Mouse (Mus musculus) c-Kit-positive CD71-positive TER-119-negative erythroid progenitor cells, embryonic 14.5 days (primary cell): ENCODE results near the gene 2700081O15Rik.
"Not testable (repeated sequence)": the region's sequence is repeated elsewhere in the genome, so short reads cannot be mapped to it uniquely, and the experiment has no call there.

ENCODE experiments used
- DNase-seq: peaks from one replicate; pipeline ENCODE4 v3.0.0-alpha.2; 2013; ENCODE audit warnings: low read depth

Gene 2700081O15Rik

DNA sequence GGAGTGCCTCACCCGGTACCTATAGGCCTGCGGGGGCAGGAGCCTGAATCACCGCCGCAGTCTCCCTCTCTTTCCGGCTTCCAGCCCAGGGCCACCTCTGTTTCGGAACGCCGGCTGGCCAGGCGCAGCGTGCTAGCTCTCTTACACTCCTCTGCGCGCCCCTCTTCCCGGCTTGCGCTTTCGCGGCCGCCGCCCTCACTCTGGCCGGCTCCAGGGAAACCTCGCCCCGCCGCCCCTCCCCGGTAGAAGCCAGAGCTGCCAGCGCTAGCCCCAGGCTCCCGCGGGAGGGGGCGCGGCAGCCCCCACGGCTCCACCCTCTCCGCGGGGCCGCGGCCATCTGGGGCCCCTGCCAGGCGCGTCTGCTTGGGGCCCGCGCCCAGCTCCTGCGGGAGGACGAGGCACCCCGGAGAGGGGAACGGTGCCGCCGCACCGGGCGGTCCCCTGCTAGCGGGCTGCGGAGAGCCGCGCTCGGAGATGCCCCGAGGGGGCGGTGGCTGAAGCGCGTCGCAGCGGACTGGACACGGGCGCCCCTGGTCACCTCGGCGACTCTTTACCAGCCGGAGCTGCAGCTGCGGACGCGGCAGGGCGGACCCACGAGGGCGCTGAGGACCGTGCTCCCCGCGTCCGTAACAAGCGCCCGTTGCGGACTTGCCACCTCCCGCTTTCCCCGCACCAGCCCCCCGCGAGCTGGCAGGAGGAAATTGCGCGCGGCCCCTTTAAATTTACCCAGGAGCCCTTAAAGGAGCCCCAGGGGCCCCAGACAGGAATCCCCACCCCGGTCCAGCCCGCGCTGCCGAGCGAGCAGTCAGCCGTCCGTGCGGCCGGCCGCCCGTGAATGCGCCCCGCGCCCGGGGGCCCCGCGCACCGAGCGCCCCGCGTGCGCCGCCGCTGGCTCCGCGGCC lies at the start of gene 2700081O15Rik:
Gene 2700081O15Rik (plus strand): TSS at position 792 of the 902 bp plus-strand sequence.
- no peak for DNase-seq

DNA sequence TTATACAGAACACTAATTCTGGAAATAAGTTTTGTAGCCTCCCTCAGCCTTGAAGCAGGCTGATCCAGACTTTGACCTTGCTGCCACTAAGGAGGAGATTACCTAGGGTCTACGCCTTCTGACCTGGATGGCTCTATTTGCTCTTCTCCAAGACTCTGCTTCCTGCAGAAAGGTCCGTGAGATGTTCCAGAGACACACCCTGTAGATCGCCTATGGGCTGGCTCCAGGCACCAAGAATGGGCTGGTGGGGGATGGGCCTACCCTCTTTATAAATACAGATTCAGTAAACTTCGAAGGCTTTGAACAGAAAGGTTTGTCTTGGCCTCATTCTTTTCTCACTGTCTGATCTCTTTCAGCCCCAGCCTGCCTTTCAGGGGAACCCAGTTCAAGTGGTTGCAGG lies 48.0 kb upstream of the 2700081O15Rik start:
- not testable (repeated sequence) for DNase-seq

DNA sequence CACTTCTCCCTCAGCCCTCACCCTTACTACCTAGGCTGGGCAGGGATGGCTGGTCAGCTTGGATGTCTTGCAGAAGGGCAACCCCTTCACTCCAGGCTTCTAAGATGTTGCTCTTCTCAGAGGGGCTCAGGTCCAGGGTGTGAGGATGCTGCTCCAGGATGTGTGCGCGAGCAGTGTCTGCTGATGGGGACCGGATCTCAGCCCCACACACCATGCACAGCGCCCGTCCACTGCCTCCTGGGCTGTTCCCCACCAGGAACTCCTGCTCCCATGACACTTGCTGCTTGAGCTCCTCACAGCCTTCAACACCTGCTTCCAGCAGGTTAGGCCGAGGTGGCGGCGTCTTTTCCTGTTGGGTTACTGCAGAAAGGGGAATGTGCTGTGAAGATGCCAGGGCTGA lies 42.9 kb upstream of the 2700081O15Rik start:
- no peak for DNase-seq

DNA sequence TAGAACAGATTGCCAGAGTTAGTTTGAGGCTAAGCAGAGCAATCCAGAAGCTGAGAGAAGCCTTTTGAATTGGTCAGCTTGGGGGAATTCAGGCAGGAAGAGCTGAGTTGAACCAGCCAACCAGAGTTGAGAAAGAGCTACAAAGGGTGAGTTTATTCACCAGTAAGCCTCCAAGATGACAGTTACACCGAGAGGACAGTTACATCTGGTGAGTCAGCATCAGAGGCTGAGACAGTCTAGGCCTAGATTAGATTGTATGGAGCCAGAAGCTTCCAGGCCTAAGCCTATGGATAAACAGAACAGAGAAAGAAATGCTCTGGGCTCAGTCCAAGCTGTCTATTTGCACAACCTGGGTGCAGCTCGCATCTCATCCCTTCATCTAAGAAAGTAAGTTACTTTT lies 39.8 kb upstream of the 2700081O15Rik start:
- no peak for DNase-seq

DNA sequence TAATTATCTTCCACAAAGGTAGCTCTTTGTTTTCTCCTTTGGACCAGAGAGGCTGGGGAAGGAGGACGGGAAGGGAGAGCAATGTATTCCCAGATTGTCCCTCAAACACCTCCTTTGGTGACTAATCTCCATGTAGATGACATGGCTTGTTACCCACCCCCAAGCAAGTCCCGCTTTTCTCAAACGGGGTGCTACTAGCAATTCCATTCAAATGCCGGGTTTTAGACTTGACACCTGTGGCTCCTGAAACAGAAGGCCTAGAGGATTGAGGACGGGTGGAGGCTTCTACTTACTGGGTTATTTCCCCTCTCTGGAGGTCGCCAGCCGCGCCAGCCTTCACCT lies 35.5 kb upstream of the 2700081O15Rik start:
- DNase-seq, result no peak

DNA sequence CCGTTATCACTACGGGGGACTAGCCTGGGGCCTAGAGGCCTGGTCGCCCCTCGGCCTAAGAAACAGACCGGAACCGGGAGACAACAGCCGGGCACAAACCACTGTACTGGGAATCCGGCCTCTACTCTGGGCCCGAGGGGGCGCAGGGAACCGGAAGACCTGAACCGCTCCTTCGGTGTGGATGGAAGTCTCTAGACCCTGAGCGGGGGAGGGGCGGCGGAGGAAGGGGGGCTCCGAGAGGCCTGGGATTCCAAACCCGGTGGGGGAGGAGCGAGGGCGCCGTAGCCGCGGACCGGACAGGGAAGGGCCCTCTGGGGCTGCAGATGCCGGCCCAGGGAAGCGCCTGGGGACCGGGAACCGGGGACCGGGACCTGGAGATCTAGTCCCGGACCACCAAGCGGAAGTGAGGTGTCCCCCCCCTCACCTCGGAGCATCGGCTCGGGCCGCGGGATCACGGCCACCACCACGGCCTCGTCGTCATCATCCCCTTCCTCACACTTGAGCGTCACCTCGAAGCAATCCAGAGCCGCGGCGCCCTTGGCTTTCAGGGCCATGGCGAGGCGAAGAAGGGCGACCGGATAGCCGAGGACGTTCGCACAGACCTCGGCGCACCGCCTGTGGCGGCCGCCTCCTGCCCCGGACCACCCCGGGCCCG lies 35.0 kb upstream of the 2700081O15Rik start:
- no peak for DNase-seq

DNA sequence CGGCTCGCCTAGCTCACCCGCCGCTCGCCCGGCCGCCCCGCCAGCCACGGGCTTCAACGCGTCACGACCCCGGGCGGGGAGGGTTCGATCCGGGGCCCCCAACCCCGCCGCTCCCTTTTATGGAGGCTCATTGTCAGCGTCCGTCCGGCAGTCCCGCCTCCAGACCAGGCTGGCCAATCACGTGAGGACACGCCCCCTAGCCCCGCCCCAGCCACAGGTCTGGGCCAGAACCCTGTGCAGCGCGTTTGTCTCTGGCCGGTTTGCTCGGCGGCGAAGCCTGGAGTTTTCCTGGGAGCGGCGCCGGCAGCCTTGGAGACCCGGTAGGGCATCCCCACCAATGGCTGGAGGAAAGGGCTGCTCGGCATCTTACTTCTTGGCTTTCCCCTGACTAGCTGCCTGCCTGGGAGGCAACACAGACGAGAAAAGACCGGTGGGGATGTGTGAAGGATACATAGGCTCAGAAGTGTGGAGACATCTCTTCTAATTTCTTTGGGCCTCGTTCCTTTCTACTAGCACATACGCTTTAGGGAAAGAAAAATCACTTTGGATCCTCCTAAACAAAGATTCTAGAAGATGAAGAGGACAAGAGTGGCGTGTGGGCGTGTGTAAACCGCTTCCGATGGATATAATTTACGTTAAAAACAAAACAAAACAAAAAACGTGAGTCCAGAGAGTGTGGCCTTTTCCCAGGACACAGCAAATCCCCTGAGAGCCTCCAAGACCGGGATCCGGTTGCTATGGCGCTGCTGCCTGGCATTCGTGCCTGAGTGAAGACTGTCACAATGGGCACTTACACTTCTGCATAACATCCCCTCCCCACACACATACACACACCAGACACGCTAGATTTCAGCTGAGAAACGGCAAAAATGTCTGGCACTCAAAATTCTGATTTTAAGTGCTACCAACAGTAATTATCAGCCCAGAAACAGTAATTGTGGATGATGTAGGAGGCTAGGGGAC lies 34.2 kb upstream of the 2700081O15Rik start, which contains the start of gene Spindoc:
Gene Spindoc (minus strand): TSS at position 92 of the 963 bp plus-strand sequence.
- DNase-seq, result peak; percentile 87

DNA sequence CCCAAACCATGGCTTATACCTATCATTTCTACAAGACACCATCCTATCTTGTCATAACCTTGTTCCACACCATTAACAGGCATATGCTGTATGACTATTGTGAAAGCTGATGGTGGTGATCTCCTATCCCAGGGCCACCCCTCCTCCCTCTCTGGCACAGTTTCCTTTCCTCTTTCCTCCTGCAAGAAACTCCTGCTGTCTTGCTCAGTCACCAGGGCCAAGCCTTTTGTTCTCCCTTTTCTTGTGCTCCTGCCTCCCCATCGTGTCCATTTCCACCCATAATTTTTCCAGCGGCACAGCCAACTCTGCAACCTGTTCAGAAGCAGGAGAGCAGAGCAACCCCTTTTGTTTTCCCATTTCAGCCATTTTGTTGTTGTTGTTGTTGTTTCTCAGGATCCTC lies 31.4 kb upstream of the 2700081O15Rik start:
- no peak for DNase-seq

DNA sequence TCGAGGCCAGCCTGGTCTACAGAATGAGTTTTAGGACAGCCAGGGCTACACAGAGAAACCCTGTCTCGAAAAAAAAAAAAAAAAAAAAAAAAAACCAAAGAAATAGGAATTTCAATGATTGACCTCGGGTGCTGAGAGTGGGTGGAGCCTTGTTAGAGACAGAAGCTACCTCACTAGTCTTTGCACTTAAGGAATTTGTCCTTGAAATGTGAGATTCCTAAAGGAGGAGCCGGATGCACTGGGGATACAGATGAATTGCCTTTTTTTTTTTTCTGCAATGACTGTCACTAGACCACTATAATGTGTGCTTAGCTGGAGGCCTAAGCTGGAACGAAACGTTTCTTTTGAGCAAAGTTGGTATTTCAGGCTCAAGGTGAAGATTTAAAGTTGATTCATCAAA lies 28.9 kb upstream of the 2700081O15Rik start:
- DNase-seq, result no peak

DNA sequence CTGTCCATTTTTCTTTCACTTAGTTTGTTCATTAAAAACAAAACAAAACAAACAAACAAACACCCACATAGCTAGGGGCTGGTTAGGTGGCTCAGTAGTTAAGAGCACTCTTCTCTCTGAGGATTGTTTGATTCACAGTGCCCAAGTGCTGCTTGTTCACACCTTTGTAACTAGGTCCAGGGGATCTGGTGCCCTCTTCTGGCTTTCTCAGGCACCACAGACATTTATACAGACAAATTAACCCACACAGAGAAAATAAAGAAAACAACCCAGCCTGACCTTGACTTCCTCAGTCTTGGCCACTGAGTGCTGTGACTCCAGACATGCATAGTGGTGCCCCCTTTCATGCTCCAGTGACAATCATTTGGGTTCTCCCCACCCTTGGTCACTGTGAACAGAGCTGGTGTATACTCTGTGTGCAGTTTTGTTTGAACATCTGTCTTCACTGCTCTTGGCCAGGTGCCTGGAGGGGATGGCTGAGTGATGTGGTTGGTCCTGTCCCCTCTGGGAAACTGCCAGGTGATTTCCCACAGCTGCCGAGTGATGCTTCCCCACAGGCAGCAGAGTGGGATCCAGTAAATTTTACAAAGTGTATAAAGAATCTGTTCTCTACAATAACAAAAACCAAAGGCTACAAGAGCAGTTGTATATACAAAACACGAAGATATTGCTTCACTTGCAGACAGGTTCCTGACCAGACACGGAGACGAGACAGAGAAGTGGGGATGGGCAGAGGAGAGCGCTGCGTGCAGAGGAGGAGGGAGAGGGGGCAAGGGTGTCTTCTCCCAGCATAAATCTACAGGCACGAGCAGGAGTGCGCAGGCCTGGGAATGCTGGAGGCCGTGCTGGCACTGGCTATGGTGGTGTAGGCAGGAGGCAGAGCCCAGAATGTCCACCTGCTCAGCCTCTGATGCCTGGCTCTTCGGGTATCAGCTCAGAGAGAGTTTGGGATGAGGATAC lies 20.3 kb upstream of the 2700081O15Rik start:
- DNase-seq, result not testable (repeated sequence)

DNA sequence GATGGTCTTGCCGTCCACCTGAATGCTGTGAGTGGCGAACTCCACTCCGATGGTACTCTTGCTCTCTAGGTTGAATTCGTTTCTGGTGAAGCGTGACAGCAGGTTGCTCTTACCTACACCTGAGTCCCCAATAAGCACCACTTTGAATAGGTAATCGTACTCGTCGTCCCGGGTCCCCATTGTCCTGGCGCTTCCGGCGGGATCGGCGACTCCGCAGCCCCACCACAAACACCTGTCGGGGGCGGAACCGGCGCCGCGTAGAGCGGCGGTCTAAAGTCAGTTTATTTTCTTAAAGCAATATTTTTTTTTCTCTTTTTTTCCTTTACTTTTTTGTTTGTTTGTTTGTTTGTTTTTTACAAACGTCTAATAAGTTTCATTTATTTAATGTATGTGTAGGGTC lies 18.5 kb upstream of the 2700081O15Rik start:
- not testable (repeated sequence) for DNase-seq

DNA sequence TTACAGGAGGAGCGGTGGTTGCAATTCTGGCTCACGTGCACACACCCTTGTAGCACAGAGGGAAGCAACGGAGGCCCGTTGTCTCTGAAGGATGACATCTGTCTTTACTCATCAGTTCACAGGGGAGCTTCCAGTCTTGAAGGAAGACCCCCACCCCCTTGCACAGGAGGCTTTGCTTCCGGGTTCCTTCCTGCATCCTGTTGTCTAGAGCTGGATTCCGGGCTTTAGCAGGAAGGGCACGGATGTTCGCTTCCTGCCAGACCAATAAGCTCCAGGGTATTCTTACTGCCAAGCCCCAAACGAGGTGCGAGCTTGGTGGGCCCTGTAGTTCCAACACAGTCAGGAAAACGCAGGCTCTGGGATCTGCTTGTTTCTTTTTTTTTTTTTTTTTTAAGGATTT lies 16.8 kb upstream of the 2700081O15Rik start:
- DNase-seq, result no peak

DNA sequence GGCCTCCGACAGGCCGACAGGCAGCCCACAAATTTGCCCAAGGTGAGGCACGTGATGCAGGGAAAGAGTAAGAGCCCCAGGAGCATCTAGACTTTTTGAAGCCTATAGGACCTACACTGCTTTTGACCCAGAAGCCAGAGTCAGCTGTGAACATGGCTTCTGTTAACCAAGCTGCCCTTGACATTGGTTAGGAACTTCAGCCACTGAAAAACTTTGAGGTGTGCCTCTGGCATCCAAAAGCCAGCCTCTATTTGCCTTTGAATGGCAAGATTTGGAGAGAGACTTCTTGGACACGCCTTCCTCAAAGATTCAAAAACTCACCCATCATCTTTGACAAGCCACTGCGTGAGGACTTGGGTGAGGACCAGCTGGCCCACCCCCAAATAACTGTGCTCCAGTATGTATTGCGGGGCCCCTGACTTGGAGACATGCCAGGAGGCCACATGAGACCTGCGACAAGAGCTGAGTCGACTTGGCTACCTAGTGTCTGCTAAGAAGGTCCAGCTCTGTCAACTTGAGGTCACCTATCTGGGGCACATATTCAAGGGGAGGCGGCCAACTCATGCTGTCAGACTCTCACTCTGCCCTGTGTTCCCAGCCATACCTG lies 12.7 kb upstream of the 2700081O15Rik start:
- DNase-seq, result no peak

DNA sequence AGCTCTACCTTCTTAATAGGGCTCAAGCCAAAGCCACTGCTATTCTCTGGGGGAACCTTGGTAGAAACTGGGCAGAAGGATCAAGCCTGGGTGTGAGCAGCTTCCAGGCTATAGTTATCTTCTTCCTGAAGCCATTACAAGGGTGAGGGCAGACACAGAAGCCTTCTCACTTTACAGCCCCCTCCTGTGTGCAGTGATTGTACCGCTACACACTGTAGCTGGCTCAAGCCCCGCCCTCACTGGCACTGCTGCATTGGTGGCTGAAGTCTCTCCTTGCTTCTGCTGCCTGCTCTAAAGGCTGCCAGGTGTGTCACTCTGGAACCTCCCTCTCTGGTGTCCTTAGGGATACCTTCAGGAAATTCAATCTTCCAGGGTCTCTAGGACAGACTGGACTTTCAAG lies 5.1 kb upstream of the 2700081O15Rik start:
- DNase-seq, result no peak

DNA sequence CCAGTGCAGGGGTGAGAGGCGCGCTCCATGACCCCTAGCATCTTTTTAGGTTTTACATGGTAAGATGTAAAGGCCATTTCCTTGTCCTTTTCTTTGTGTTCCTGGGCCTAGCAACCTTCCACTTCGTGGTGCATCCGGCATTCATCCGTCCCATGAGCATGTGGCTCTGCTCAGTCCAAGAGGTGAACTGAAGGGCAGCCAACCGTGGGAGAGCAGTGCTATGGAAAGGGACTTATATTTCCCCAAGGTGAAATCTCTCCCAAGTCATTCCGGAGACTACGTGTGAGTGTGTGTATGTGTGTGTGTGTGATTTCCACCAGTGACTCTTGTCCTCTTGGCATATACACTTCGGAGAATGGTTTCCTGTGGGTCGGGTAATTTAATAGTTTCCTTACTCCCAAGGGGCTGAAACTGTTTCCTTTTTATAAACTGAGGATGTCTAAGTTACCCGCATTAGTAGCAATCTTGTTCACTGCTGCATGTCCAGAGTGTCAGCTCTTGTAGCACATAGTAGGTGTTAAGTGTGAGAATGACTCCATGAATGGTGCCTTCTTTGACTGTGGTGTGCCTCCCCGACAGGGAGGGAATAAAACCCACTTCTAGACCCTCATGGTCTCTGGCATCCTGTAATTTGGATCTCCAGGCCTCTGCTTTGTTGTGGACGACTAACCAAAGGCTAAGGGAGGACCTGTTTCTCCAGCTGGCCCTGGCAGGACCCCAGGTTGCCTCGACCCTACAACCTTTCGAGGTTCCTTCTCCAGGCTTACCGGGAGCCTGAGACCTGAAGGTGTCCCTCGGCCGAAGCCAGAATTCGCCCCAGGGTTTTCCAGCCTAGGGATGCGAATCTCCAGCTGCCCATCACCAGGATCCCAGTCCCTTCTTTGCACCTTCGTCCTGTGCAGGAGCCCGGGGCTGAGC lies 1.2 kb upstream of the 2700081O15Rik start:
- DNase-seq, result no peak

DNA sequence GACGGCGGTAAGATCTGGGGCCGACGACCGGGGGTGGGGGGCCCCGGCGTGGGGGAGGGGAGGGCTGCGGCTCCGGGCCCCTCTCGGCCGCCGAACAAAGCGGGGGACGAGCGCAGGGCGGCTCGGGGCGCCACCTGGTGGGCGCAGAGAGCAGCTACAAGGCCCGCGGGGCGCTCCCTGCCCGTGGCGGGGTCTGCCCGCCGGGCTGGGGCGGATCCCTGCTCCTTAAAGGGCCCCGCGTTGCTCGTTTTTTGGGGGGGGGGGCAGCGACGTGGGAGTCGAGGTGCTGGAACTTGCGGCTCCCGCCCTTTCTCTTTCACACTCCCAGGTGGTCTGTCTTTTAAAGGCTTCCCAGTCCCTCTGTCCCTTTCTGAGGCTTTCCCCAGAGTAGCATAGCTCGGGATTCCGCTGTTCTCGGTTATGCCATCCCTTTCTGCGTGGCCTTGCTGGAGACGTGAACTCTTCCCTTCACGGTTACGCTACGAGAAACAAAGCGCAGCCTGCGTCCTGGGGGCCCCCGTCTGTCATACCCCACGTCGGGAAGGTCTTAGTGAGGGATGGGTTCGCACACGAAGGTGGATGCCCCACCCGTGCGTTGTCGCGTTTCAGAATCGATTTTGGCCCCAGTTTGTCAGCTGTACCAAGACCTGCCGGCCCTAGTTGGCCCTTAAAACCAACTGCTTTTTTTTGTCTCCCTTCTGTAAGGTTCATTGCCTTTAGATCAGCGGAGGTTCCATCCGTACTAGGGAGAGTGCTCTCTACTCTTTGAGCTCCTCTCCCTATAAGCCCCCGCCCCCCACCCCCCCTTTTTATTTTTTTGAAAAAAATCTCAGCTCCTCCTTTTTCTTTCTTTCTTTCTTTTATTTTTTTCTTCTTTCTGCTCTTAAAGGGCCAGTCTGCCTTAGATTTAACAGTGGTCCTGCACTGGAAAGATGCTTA lies 755 bp downstream of the 2700081O15Rik start:
- DNase-seq, result no peak

DNA sequence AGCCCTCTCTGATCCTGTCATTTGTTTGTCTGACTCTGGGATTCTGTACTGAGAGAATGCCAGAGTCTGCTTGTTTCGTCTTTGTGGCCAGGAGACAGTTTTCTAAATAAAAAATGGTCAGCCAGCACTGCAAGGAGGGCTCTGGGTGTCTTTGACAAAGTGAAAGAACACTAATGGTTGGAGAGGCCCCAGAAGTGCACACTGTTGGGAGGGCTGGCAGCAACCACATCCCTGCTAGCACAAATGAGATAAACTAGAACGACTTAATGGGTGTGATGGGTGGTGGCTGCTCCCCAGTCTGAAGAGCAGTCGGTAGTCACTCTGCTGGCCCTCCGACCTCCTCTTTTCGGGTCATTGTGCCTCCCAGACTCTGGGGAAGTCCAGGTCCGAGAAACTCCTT lies 1.7 kb downstream of the 2700081O15Rik start:
- DNase-seq, result no peak

DNA sequence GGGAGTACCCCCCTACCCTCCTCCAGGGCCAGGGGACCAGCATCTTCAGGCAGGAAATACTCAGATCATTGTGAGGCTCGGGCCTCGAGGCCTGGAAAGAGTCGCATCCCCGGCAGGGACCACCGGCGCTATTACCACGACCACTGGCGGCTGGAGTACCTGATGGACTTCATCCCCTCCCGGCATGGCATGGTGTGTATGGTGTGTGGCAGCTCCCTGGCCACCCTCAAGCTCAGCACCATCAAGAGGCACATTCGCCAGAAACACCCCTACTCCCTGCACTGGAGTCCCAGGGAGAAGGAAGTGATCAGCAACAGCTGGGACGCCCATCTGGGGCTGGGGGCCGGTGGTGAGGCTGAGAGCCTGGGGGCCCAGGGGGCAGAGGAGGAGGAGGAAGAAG lies 2.7 kb downstream of the 2700081O15Rik start:
- DNase-seq, result no peak
